Mouse (Mus musculus) stomach, postnatal 0 days (tissue): ENCODE data around the gene Stx4a.

Source experiments
- CTCF ChIP-seq: IDR thresholded peaks from 2 replicates; pipeline ENCODE4 v1.5.1; 2016; ENCODE audit warnings: antibody characterized with exemption, low read depth, mild to moderate bottlenecking, moderate library complexity
- EP300 ChIP-seq: optimal IDR thresholded peaks from 2 replicates; pipeline ENCODE3; 2016; ENCODE audit warnings: antibody characterized with exemption

DNA sequence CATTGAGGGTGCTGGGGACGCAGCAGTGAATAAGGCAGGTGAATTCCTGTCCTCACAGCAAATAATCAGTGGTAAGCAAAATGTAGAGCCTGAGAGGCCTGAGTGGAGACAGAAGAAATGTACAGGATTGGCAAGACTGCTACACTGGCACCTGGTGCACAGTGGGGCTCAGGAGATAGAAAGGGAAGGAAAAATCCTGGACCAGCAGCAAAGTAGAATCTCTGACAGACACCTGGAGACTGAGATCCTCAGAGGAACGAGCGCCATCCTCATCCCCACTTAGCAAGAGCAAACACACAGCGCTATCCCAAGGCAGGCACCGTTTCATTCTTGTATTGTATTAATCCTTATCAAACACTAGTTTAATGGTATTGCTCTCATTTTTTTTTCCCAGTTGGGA lies 13.4 kb downstream of the Stx4a start:
- TF ChIP-seq EP300 (no peak), CTCF (no peak)
